In genomic region chr15:65726271-65726670, GRCm38 (mm10) we compare ENCODE assay signal across 19 mouse cellular contexts.
DNase-seq lines count a peak whose midpoint lies in the region; TF ChIP-seq lines count a peak whose summit lies in the region.
"Had no signal": no experiment of that assay in that cellular context is flagged by ENCODE, and none has a peak within 500 bp of the region (broad histone marks: within the 10 kb centered on the region; RNA-seq: fewer than 3 reads in every experiment).

No protein-coding gene starts in this region.

- TF ChIP-seq POLR2A in small intestine, adult 2 months (IDR thresholded peaks at IDR 0.05; ENCODE audit: low read depth, low read length) = no peak

- no peaks in the 10 kb centered on the region for H3K4me1 ChIP-seq in small intestine, adult 2 months (ENCODE audit: control insufficient read depth, insufficient read depth, insufficient read length, low read length)
- H3K4me1 ChIP-seq: embryonic facial prominence, embryonic 10.5 days; embryonic facial prominence, embryonic 12.5 days; forebrain, embryonic 13.5 days; forebrain, embryonic 15.5 days had no signal

- 87% methylated on average over 2 of the region's 2 CpGs for WGBS in small intestine, adult 2 months

- no peaks in the 10 kb centered on the region for H3K27me3 ChIP-seq in small intestine, adult 2 months (ENCODE audit: control insufficient read depth, insufficient read depth, low read length)
- H3K27me3 ChIP-seq: embryonic facial prominence, embryonic 12.5 days; forebrain, embryonic 13.5 days; forebrain, embryonic 15.5 days; Patski had no signal

- no peaks in the 10 kb centered on the region for H3K36me3 ChIP-seq in small intestine, adult 2 months (ENCODE audit: control insufficient read depth, insufficient read depth, low read length)
- H3K36me3 ChIP-seq: embryonic facial prominence, embryonic 10.5 days; embryonic facial prominence, embryonic 12.5 days; forebrain, embryonic 15.5 days; G1E had no signal

- H3K27ac ChIP-seq in small intestine, adult 2 months (ENCODE audit: insufficient read depth, low read depth, low read length) = peak overlapping the region; percentile 65
- H3K27ac ChIP-seq: embryonic facial prominence, embryonic 10.5 days; embryonic facial prominence, embryonic 12.5 days; forebrain, embryonic 13.5 days; forebrain, embryonic 15.5 days had no signal

- TF ChIP-seq CTCF in small intestine, adult 2 months (IDR thresholded peaks at IDR 0.05; ENCODE audit: extremely low read depth, insufficient read length, insufficient replicate concordance, low read depth, low read length) = no peak

- DNase-seq in ES-CJ7 (ENCODE audit: low read depth, low spot score) = peak; percentile 49
- DNase-seq in R1 (ENCODE audit: low read depth, low spot score) = peak; percentile 55
- DNase-seq in cerebellum, postnatal 36 days = no peak
- no peak for DNase-seq in kidney, adult 11 months
- DNase-seq: adrenal gland, adult 8-10 months; adrenal gland, postnatal 14 days; adrenal gland, postnatal 36 days; cerebellum, adult 11-12 months; cerebellum, adult 2 months; cerebellum, adult 9-10 months; cerebellum, postnatal 10 days; forebrain, postnatal 0 days had no signal

- H3K4me3 ChIP-seq in small intestine, adult 2 months (ENCODE audit: low read depth, low read length) = no peak overlapping the region
- H3K4me3 ChIP-seq: embryonic facial prominence, embryonic 10.5 days; embryonic facial prominence, embryonic 12.5 days; forebrain, embryonic 13.5 days; forebrain, embryonic 15.5 days had no signal

Comparison
In these comparisons a context has a peak if more than half of its experiments do, and no peak if none do; other contexts are left out.
1. DNase-seq: peak in ES-CJ7 (single experiment) and R1 (single experiment); none in cerebellum, postnatal 36 days (0 of 2) and kidney, adult 11 months (single experiment).